Mouse (Mus musculus): ENCODE measurements at regions not wholly inside any gene's neighbourhood (a gene's known extent, or its start where the extent isn't known, plus 50 kb on each side); places are given as distances from the start of the nearest gene placed in this dataset.

DNA sequence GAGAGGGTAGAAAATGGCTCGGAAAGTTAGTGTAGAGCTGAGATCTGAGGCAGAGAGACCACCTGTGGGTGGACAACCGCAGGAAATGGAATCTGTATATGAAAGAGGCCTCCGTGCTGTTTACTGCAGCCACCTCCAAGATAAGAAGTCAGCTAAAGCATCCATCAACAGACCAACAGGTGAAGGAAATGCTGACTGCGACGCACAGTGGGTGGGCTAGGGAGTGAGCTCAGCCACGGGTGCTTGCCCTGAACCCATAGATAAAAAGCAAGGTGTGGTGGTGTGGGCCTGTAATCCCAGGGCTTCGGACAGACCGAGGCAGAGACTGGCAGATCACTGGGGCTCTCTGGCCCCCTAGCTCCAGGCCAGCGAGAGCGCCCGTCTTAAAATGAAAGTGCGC is 83.0 kb upstream of the Tle3 start:
- TF ChIP-seq GATA4 (IDR thresholded peaks at IDR 0.05; ENCODE audit: insufficient replicate concordance, low read length): no peak

DNA sequence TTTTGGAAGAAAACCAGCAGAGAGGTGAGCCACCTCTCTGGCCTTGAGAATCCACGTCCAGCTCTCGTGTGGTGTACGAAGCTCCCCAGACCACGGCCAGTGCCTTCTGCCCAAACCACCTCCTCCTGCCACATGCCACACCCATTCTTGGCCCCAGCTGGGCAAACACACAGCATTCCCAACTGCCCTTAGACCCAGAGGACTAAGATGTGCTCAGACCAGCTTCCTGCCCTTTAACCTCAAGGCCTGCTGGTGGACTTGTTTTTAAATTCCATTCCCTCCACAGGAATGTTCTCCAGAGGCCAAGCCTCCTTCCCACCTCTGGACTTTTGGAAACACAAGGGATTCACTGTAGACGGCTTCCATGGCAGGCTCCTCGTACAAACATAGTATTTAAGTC is 82.5 kb upstream of the Tle3 start:
- TF ChIP-seq GATA4 (IDR thresholded peaks at IDR 0.05; ENCODE audit: insufficient replicate concordance, low read length): no peak

DNA sequence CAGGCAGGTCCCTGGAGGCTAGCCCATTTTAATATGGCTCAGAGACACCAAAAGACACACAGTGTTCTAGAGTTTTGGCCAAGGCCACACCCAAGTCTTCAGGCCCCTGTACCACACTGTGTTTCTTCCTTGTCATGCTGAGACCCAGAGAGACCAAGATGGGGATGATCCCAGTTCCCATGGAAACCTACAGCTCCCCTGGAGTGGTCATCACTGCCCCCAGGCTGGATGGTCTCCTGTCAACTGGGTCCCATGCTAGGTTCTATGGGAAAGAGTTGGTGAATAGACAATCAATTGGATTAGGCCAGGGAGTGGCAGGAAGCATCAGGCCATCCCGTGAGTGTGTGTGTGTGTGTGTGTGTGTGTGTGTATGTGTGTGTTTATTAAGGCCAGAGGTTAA is 80.5 kb upstream of the Tle3 start:
- no peak for TF ChIP-seq GATA4 (IDR thresholded peaks at IDR 0.05; ENCODE audit: insufficient replicate concordance, low read length)

DNA sequence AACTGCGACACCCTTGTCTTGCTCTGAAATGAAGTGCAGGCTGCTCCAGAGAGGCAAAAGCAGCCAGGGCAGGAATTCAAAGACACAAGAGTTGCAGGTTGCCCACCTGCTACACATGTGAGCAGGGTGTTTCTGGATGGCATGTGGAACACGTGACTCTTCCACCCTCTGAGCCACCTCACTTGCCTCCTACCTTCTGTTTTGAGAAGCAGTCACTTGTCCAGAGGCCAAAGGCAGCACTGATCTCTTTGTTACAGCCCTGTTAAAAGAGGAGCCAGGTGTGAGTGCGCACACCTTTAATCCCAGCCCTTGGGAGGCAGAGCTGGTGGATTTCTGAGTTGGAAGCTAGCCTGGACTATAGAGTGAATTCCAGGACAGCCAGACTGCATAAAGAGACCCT is 79.7 kb upstream of the Tle3 start:
- no peak for TF ChIP-seq GATA4 (IDR thresholded peaks at IDR 0.05; ENCODE audit: insufficient replicate concordance, low read length)

DNA sequence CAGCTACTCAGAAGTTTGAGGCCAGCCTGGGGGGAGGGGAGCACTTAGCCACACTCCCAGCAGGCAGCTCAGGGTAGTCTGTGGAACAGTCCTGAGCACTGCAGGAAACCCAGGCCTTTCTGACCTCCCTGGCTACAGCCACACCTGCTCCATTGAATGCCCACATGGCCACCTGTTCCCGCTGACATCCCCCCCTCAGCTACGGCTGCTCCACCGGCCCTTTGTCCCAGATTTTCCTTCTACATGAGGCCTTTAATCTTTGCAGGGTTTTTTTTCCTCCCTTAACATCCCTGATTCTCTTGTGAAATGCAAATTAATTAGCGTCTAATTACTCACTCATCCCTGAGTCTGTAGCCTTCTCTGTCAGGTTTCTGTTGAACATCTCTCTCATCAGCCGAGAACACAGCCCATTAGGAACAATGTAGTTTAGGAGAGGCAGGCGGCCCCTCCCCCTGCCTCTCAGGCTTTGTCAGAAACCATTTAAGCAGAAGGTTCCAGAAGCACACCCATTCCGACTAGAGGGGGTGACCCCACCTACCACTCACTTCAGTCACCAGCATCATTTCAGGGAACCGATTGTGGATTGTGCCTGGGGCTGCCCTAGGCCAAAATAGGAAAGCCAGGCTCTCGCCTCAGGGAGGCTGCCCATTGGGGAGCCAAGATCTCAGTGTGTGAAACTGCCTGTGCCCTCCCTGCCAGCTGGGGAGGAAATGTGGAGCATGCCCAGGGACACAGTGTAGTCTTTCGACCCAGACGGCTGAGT is 78.8 kb upstream of the Tle3 start:
- no peak for TF ChIP-seq GATA4 (IDR thresholded peaks at IDR 0.05; ENCODE audit: insufficient replicate concordance, low read length)

DNA sequence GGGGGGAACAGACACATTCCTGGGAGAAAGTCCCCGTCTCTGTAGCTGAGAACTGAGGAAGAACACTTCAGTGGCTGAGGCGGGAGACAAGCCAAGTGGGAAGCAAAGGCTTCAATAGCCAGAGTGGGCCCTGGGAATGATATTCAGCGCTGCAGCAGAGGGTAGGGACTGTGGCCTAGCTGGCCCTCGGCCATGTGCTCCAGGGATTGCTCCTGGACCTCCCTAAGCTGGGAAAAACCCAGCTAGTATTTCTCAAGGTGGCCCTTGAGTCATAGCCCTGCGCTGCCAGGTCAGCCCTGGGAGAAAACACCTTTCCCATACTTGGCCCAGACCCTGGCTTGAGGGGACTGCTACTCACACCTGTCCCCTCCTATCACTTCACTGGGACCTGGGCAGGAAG is 77.2 kb upstream of the Tle3 start:
- TF ChIP-seq GATA4 (IDR thresholded peaks at IDR 0.05; ENCODE audit: insufficient replicate concordance, low read length): no peak

DNA sequence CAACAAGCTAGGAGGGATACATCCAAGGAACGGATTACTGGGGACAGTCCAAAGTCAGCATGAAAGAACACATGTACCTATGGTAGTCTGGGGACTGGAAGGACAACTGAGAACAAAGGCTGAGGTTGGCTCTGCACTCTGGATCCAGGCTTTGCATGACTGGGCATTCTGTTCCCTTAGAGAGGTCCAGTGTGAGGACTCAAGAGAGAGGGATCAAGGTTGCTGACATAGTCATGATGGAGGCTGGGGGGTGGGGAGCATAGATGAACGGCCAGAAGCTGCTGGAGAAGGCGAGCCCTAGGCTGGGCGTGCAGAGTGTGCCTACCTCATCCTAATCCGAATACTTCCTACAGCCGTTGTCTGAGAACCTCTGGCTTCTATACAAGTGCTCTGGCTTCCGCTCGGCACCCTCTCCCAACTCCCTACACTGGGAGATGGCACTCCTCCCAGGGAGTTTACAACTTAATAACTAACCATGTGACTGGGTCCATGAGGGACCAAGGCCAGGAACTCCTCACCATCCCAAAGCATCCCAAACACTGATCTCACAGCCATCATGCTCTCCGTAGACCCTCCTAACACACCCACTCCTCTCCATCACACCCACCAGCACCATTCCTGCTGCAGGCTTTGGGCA is 75.7 kb upstream of the Tle3 start:
- TF ChIP-seq GATA4 (IDR thresholded peaks at IDR 0.05; ENCODE audit: insufficient replicate concordance, low read length): no peak

DNA sequence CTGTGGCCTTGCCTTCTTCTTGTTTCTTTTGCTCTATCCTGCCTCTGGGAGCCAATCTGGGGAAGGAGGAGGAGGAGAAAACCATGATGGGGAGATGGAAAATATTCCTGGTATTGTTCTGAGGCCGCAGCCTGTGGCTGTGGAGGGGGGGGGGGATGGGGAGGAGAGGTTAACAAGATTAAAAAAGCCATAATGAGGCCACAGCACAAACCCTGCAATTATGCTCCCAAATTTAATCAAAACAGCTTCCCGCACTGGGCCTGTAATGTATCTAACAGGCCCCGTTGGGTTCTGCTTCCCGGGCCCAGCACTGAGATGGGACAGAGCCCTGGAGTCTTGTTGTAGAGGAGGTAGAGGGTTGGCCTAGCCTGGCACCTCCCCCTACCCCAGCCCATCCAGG is 74.8 kb upstream of the Tle3 start:
- no peak for TF ChIP-seq GATA4 (IDR thresholded peaks at IDR 0.05; ENCODE audit: insufficient replicate concordance, low read length)

DNA sequence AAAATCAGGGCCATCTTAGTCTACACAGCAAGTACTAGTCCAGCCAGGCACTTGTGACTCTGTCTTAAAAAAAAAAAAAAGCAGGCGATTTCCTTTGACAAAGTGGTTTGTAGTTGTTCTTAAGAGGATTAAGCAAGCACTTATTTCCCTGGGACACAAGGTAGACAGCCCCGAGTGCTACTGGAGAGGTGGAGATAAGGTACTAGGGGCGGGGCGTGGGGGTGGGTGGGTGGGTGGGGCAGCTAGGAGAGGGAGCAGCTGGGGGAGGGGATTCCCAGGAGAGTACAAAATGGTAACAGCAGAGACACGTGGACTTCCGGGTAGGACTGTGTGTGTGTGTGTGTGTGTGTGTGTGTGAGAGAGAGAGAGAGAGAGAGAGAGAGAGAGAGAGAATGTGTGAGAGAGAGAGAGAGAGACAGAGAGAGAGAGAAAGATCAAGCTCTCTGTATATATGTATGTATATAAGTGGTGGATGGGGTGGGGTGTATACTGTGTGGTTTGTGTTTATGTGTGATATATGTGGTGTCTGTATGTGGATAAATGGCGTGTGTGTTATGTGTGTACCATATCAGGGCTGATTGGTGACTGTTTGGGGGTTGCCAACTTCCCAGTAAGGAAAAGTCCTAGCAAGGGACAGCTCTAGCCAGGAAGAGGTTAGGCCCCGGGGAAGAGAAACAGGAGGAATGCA is 72.1 kb upstream of the Tle3 start:
- TF ChIP-seq GATA4 (IDR thresholded peaks at IDR 0.05; ENCODE audit: insufficient replicate concordance, low read length): no peak

DNA sequence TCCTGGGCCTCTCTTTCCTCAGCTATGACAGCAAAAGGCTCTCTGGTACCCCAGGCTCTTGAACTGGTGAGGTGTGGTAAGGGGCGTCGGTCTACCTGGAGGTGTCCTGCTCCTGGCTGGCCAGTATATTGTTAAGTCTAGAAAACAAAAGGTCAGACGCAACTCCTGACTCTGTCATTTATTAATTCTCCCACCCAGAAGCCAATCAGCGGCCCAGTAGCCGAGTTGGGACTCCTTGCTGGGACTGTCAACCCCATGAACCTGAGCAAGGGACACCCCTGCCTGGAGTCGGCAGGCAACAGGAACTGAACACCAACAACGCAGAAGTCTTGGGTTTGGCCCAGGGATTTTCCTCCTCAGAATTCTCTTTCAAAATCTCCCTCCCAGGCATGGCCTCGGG is 71.1 kb upstream of the Tle3 start:
- no peak for TF ChIP-seq GATA4 (IDR thresholded peaks at IDR 0.05; ENCODE audit: insufficient replicate concordance, low read length)

DNA sequence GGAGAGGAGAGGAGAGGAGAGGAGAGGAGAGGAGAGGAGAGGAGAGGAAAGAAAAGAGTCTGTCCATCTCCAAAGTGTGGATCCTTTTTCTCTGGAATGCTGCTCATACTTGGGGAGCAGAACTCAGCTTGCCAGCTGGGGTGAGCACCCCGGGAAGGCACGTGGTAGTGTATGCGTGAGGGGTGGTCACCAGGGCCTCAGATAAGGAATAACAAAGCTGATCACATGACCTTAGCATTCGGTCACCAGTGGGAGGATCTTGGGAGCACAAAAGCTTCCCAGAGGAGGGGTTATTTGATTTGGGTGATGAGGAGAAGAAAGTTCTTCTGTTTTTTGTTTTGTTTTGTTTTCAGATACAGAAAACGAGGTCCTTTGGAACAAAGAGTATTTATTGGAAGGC is 69.4 kb upstream of the Tle3 start:
- TF ChIP-seq GATA4 (IDR thresholded peaks at IDR 0.05; ENCODE audit: insufficient replicate concordance, low read length): no peak

DNA sequence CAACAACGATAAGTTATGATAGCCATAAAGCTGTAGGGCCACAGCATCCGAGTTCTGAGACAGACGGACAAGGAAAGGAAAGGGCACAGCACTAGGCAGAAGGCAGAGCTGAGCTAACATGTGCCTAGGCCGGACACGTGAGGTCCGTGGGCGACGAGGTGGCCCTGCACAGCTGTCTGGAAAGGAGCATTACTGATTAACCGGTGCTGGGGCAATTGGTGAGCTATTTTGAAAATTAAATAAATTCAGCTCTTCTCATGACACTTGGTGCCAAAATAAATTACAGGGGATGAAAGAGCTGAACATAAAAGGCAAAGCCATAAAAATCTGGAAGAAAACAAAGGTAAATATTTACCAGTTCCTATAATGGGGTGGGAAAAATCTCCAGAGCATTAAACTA is 65.9 kb upstream of the Tle3 start:
- no peak for TF ChIP-seq GATA4 (IDR thresholded peaks at IDR 0.05; ENCODE audit: insufficient replicate concordance, low read length)

DNA sequence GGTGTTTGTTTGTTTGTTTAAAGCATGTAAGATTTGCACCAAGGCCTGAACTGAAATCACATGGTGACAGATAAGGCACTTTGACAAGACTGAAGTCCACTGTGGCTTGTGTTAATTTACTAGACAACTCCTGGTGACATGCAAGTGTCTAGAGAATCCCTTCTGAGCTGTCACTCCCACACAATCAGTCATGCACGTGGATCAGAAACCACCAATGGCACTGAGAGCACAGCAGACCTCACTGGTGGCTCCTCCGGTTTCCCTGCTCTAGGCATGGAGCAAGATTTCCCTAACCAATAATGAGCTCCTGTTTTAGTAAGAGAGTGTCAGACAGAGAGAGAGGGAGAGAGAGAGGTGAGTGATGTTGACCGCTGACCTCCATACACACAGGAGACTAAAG is 63.1 kb upstream of the Tle3 start:
- TF ChIP-seq GATA4 (IDR thresholded peaks at IDR 0.05; ENCODE audit: insufficient replicate concordance, low read length): no peak

DNA sequence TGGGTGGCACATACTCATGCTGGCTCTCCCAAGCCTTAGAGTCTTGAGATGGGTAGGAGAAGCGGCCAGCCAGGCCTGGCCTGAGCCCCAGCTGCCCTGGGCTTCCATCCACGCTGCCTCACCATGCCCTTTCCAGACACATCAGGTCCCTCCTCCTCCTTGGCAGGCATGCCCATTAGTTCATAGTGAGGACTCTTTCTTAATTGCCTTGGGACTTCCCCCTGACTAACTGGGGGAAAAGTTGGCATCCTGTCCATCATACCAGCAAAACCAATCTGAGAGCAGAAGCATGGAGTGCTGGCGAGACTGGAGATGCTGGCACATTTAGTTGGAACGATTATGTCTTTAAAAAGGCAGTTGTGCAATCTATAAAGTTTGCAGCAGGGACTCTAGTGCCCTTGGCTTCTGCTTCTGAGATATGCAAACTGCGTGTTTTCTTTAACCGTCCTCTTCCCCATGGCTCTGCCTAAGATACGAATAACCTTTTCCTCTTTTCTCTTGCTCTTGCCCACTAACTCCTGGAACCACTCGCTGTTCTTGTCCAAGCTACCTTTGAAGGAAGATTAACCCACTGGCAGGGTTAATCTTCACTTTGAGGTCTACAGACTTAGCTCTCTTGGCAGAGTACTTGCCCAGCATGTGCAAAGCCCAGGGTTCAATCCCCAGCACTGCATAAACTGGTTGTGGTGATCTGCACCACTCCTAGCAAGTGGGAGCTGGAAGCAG is 62.2 kb upstream of the Tle3 start:
- TF ChIP-seq GATA4 (IDR thresholded peaks at IDR 0.05; ENCODE audit: insufficient replicate concordance, low read length): no peak

DNA sequence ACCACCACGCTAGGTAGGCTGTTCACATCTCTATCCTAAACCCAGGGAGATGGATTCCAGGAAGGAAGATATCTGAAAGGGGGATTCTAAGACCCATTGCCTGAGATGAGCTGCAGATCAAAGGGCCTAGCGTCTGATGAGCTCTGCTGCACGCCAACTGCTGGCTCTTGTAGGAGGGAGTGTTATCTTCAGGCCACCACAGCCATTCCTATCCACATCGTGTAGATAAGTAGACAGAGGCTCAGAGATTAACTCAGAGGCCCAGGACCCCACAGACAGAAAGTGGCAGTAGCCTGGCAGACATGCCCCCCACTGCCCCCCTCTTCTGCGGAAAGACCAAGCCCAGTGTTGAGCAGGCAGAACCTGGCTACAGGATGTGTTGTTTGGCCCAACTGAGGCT is 61.6 kb upstream of the Tle3 start:
- TF ChIP-seq GATA4 (IDR thresholded peaks at IDR 0.05; ENCODE audit: insufficient replicate concordance, low read length): no peak

DNA sequence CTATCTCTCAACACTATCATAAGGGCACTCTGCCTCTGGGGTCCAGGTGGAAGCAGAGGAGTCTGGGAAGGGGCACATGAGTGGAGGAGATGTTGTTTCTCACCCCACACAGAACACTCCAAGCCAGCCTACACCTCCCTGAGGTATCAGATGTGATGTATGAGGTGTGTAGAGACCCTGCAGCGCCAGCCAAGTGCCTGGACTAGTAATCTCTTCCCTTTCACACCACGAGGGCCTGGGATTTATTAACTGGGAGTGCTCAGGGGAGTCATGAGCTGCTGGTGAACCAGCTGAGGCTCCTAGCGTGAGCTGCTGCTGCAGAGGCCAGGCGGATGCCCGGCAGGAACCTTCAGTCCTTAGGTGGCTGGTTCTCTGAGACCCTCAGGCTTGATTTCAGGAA is 60.6 kb upstream of the Tle3 start:
- no peak for TF ChIP-seq GATA4 (IDR thresholded peaks at IDR 0.05; ENCODE audit: insufficient replicate concordance, low read length)

Data from liver, adult (tissue).